Mouse (Mus musculus) heart, postnatal 0 days (tissue): ENCODE data around the gene Pik3cd.

Experiments
- CTCF ChIP-seq: IDR thresholded peaks from 2 replicates; pipeline ENCODE4 v1.5.1; 2016; ENCODE audit warnings: antibody characterized with exemption, control low read depth, low read depth
- EP300 ChIP-seq: IDR thresholded peaks from 2 replicates; pipeline ENCODE4 v1.6.1; 2016; ENCODE audit warnings: antibody characterized with exemption, low read depth

- TF ChIP-seq EP300 (no peak), CTCF (no peak)
Measured at GRCm38 (mm10) chr4:149733748-149734147, 31.4 kb upstream of the Pik3cd start.
